Mouse (Mus musculus) right cerebral cortex, adult 2 months (tissue): ENCODE data around the gene Ssh2.

Source experiments
- DNase-seq, 2 experiments: peaks; one replicate each; pipeline ENCODE4 v3.0.0; 2021 to 2022; ENCODE audit warnings: low spot score in 2 of 2

Gene Ssh2

GRCm38 (mm10) chr11:77491502-77492291 lies 275.6 kb downstream of the Ssh2 start:
- peak in 1 of 2 experiments; percentile 73 for DNase-seq

- peak in 1 of 2 experiments; percentile 51 for DNase-seq
Measured at GRCm38 (mm10) chr11:77492311-77492871, 276.3 kb downstream of the Ssh2 start.

- DNase-seq = peak; percentile 90
Measured at GRCm38 (mm10) chr11:77492911-77493332, 276.8 kb downstream of the Ssh2 start.

- peak in 1 of 2 experiments; percentile 65 for DNase-seq
Measured at GRCm38 (mm10) chr11:77493512-77494343, 277.6 kb downstream of the Ssh2 start, which contains the start of gene Git1. TSS of gene Git1 (plus strand) at chr11:77493562.

GRCm38 (mm10) chr11:77494344-77494676 lies 278.2 kb downstream of the Ssh2 start:
- DNase-seq = no peak

- no peak for DNase-seq
Measured at GRCm38 (mm10) chr11:77494782-77495181, 278.7 kb downstream of the Ssh2 start.

GRCm38 (mm10) chr11:77495507-77495906 lies 279.4 kb downstream of the Ssh2 start:
- DNase-seq = no peak

GRCm38 (mm10) chr11:77497341-77497756 lies 281.3 kb downstream of the Ssh2 start:
- DNase-seq = no peak

GRCm38 (mm10) chr11:77497851-77498250 lies 281.8 kb downstream of the Ssh2 start:
- no peak for DNase-seq

GRCm38 (mm10) chr11:77498261-77499139 lies 282.4 kb downstream of the Ssh2 start:
- no peak for DNase-seq

- no peak for DNase-seq
Measured at GRCm38 (mm10) chr11:77499354-77499753, 283.3 kb downstream of the Ssh2 start.

GRCm38 (mm10) chr11:77500361-77501325 lies 284.6 kb downstream of the Ssh2 start:
- peak in 1 of 2 experiments; percentile 57 for DNase-seq

GRCm38 (mm10) chr11:77501392-77501791 lies 285.3 kb downstream of the Ssh2 start:
- DNase-seq = peak; percentile 84 to 90

GRCm38 (mm10) chr11:77501971-77502370 lies 285.9 kb downstream of the Ssh2 start:
- DNase-seq = no peak

- no peak for DNase-seq
Measured at GRCm38 (mm10) chr11:77502481-77502880, 286.4 kb downstream of the Ssh2 start.

- no peak for DNase-seq
Measured at GRCm38 (mm10) chr11:77503511-77503910, 287.4 kb downstream of the Ssh2 start.

- DNase-seq = no peak
Measured at GRCm38 (mm10) chr11:77504377-77504776, 288.3 kb downstream of the Ssh2 start.

GRCm38 (mm10) chr11:77505291-77505980 lies 289.3 kb downstream of the Ssh2 start:
- DNase-seq = no peak

GRCm38 (mm10) chr11:77506273-77506672 lies 290.2 kb downstream of the Ssh2 start:
- no peak for DNase-seq

GRCm38 (mm10) chr11:77506941-77507340 lies 290.9 kb downstream of the Ssh2 start:
- DNase-seq = no peak
